Mouse (Mus musculus) layer of hippocampus, adult 18-20 months (tissue): ENCODE measurements at regions not wholly inside any gene's neighbourhood (a gene's known extent, or its start where the extent isn't known, plus 50 kb on each side); places are given as distances from the start of the nearest gene placed in this dataset.

Source experiments
- DNase-seq, 2 experiments: peaks; one replicate each; pipeline ENCODE4 v3.0.0; 2022; ENCODE audit warnings: low spot score in 2 of 2

GRCm38 (mm10) chr5:91307031-91307430, 95.8 kb downstream of the Btc start:
- DNase-seq: no peak
